Mouse (Mus musculus): ENCODE measurements around the gene Cpox.

GRCm38 (mm10) chr16:58623114-58623513 is 47.0 kb upstream of the Cpox start:
- no peak for TF ChIP-seq CTCF (IDR thresholded peaks at IDR 0.05)
- no peak for TF ChIP-seq POLR2A (IDR thresholded peaks at IDR 0.05; ENCODE audit: insufficient read depth, low read depth, low read length)
- no peak for TF ChIP-seq EP300 (IDR thresholded peaks at IDR 0.05; ENCODE audit: insufficient read depth, low read depth, low read length)
